Mouse (Mus musculus) testis, adult 2 months (tissue): ENCODE results near the gene Camta1.

Source experiments
- CTCF ChIP-seq: fragments of 200-500 bp; IDR thresholded peaks from 2 replicates; pipeline ENCODE4 v1.5.1; 2012; ENCODE audit warnings: low read depth, mild to moderate bottlenecking, inconsistent platforms, low read length, moderate library complexity; ENCODE audit not compliant: control insufficient read depth, insufficient read depth, insufficient replicate concordance
- POLR2A ChIP-seq: fragments of 200-500 bp; IDR thresholded peaks from 2 replicates; pipeline ENCODE4 v1.6.1; 2012; ENCODE audit warnings: low read depth, mild to moderate bottlenecking, inconsistent platforms, low read length, moderate library complexity; ENCODE audit not compliant: control insufficient read depth

GRCm38 (mm10) chr4:151549523-151549922 lies 312.2 kb downstream of the Camta1 start:
- no peak for TF ChIP-seq CTCF
- no peak for TF ChIP-seq POLR2A
